ENCODE assay signal across 10 mouse cellular contexts in the genomic region with DNA sequence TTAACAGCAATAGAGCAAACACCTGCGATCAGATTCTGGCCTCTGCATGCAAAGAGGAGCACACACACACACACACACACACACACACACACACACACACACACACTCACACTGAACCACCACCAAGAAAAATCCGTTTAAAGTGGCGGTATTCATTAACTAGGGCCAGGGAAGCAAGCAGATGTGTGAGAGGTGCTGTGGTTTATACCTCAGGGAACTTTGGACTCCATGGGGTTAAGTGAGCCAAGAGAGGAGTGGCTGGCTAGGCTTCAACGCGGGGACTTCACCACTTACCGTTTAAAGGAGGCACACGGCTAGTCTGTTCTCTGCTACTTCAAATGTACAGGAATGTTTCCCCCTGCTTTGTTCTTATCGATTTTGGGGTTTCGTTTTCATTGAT. TPM values are rescaled to one million over a fixed set of nuclear protein-coding genes. Genes with fewer than 3 reads are reported as not detected.
DNase-seq lines count a peak whose midpoint lies in the region; ATAC-seq and TF ChIP-seq lines count a peak whose summit lies in the region.
"Had no signal": no experiment of that assay in that cellular context is flagged by ENCODE, and none has a peak within 500 bp of the region (broad histone marks: within the 10 kb centered on the region; RNA-seq: fewer than 3 reads in every experiment).

No protein-coding gene starts in this region.

- peaks cover 29% of the 10 kb centered on the region for H3K4me1 ChIP-seq in heart, embryonic 12.5 days (replicated peaks)
- H3K4me1 ChIP-seq in intestine, postnatal 0 days (replicated peaks; ENCODE audit: control insufficient read depth, insufficient read depth, low read length): peaks cover 9% of the 10 kb centered on the region; the same call in 1 of the 2 replicates
- peaks cover 18% of the 10 kb centered on the region; the same call in 1 of the 2 replicates for H3K4me1 ChIP-seq in stomach, embryonic 14.5 days (ENCODE audit: control insufficient read depth, insufficient read depth, low read length)

- H3K27ac ChIP-seq in heart, embryonic 12.5 days (ENCODE audit: poor library complexity, severe bottlenecking): peak overlapping the region; percentile 34; the same call in 1 of the 2 replicates
- H3K27ac ChIP-seq in intestine, postnatal 0 days (ENCODE audit: low read depth, low read length): peak overlapping the region; percentile 71
- peak overlapping the region; percentile 66; the same call in 1 of the 2 replicates for H3K27ac ChIP-seq in stomach, embryonic 14.5 days (ENCODE audit: low read length)

- no peak for ATAC-seq in heart, embryonic 12.5 days (ENCODE audit: insufficient number of reproducible peaks, low FRiP score)
- peak; percentile 81 for ATAC-seq in intestine, postnatal 0 days
- peak; percentile 21; the same call in 1 of the 2 replicates for ATAC-seq in stomach, embryonic 14.5 days (ENCODE audit: insufficient number of reproducible peaks, insufficient read depth, low FRiP score, low read depth)

- 22% methylated on average over 9 of the region's 9 CpGs for WGBS in heart, embryonic 12.5 days
- 9% methylated on average over 9 of the region's 9 CpGs for WGBS in intestine, postnatal 0 days
- 11% methylated on average over 9 of the region's 9 CpGs for WGBS in stomach, embryonic 14.5 days

- no peaks in the 10 kb centered on the region for H3K27me3 ChIP-seq in heart, embryonic 12.5 days (replicated peaks)
- H3K27me3 ChIP-seq in intestine, postnatal 0 days (replicated peaks; ENCODE audit: control insufficient read depth, insufficient read depth, low read length): no peaks in the 10 kb centered on the region
- no peaks in the 10 kb centered on the region for H3K27me3 ChIP-seq in stomach, embryonic 14.5 days (ENCODE audit: control insufficient read depth, insufficient read depth, low read length)

- H3K4me2 ChIP-seq in heart, embryonic 12.5 days: peak overlapping the region; percentile 34; the same call in 1 of the 2 replicates
- H3K4me2 ChIP-seq in intestine, postnatal 0 days (replicated peaks; ENCODE audit: low read depth): peak overlapping the region; percentile 49
- H3K4me2 ChIP-seq in stomach, embryonic 14.5 days (replicated peaks; ENCODE audit: low read depth, low read length): peak overlapping the region; percentile 26

- H3K9me3 ChIP-seq in heart, embryonic 12.5 days (replicated peaks): no peaks in the 10 kb centered on the region
- no peaks in the 10 kb centered on the region for H3K9me3 ChIP-seq in intestine, postnatal 0 days (ENCODE audit: control insufficient read depth)
- no peaks in the 10 kb centered on the region for H3K9me3 ChIP-seq in stomach, embryonic 14.5 days (ENCODE audit: control insufficient read depth, low read depth, low read length)
- H3K9me3 ChIP-seq: G1E had no signal

- no peaks in the 10 kb centered on the region for H3K36me3 ChIP-seq in heart, embryonic 12.5 days
- H3K36me3 ChIP-seq in intestine, postnatal 0 days (ENCODE audit: control insufficient read depth, insufficient read depth): no peaks in the 10 kb centered on the region
- no peaks in the 10 kb centered on the region for H3K36me3 ChIP-seq in stomach, embryonic 14.5 days (ENCODE audit: control insufficient read depth, insufficient read depth, low read length)
- H3K36me3 ChIP-seq: G1E had no signal

- no peak for DNase-seq in heart, adult 8-10 months (ENCODE audit: low spot score)
- peak; percentile 30 for DNase-seq in liver
- no peak for DNase-seq in neural tube, embryonic 10.5 days (ENCODE audit: extremely low spot score, low spot score)
- DNase-seq in testis, postnatal 10 days (ENCODE audit: low spot score): no peak
- no peak for DNase-seq in frontal cortex, postnatal 14 days (ENCODE audit: low spot score in 2 of 2)
- DNase-seq: layer of hippocampus, postnatal 36 days had no signal

- no peak for TF ChIP-seq CTCF in intestine, postnatal 0 days (IDR thresholded peaks at IDR 0.05; ENCODE audit: low read depth)

- no peak overlapping the region for H3K4me3 ChIP-seq in heart, embryonic 12.5 days
- H3K4me3 ChIP-seq in intestine, postnatal 0 days (ENCODE audit: low read depth, low read length): no peak overlapping the region
- H3K4me3 ChIP-seq in stomach, embryonic 14.5 days (ENCODE audit: low read depth, low read length): no peak overlapping the region

- H3K9ac ChIP-seq in heart, embryonic 12.5 days: no peak overlapping the region
- no peak overlapping the region for H3K9ac ChIP-seq in intestine, postnatal 0 days (ENCODE audit: low read depth, low read length)
- H3K9ac ChIP-seq in stomach, embryonic 14.5 days (replicated peaks; ENCODE audit: low read depth, low read length): no peak overlapping the region

RNA-seq across cellular contexts. Expression of a gene that starts 4.1 kb away (rescaled TPM):
- 53.1 and 55.6 TPM in 2 replicates for polyA plus RNA-seq in heart, embryonic 12.5 days (2016; fragmentation: Nextera tagmentation; extraction: Ambion mirVana)
- 10 to 100 TPM; 43.7 to 47.3 (median 46.3) TPM for total RNA-seq in heart, adult 8-10 months (2022)
- polyA plus RNA-seq in intestine, postnatal 0 days (2015; fragmentation: Nextera tagmentation; extraction: Ambion mirVana): 12.6 and 12.9 TPM in 2 replicates
- polyA plus RNA-seq in stomach, embryonic 14.5 days (2014; fragmentation: Nextera tagmentation; extraction: Ambion mirVana): 42.0 and 44.6 TPM in 2 replicates

RNA-seq across cellular contexts. Expression of a gene that starts 12.4 kb away (rescaled TPM):
- 9.4 and 10.2 TPM in 2 replicates for polyA plus RNA-seq in heart, embryonic 12.5 days (2016; fragmentation: Nextera tagmentation; extraction: Ambion mirVana)
- 1 to 10 TPM; 1.3 to 2.1 (median 2.0) TPM for total RNA-seq in heart, adult 8-10 months (2022)
- polyA plus RNA-seq in intestine, postnatal 0 days (2015; fragmentation: Nextera tagmentation; extraction: Ambion mirVana): 11.8 and 13.4 TPM in 2 replicates
- polyA plus RNA-seq in stomach, embryonic 14.5 days (2014; fragmentation: Nextera tagmentation; extraction: Ambion mirVana): 8.0 and 10.1 TPM in 2 replicates

RNA-seq across cellular contexts. Expression of a gene that starts 31.6 kb away (rescaled TPM):
- polyA plus RNA-seq in heart, embryonic 12.5 days (2016; fragmentation: Nextera tagmentation; extraction: Ambion mirVana): 46.3 and 47.0 TPM in 2 replicates
- total RNA-seq in heart, adult 8-10 months (2022): 10 to 100 TPM; 11.5 to 13.2 (median 12.4) TPM
- polyA plus RNA-seq in intestine, postnatal 0 days (2015; fragmentation: Nextera tagmentation; extraction: Ambion mirVana): 23.8 and 24.8 TPM in 2 replicates
- polyA plus RNA-seq in stomach, embryonic 14.5 days (2014; fragmentation: Nextera tagmentation; extraction: Ambion mirVana): 75.3 and 76.2 TPM in 2 replicates

RNA-seq across cellular contexts. Expression of a gene that starts 38.3 kb away (rescaled TPM):
- 106 and 107 TPM in 2 replicates for polyA plus RNA-seq in heart, embryonic 12.5 days (2016; fragmentation: Nextera tagmentation; extraction: Ambion mirVana)
- 10 to 100 TPM; 54.4 to 62.6 (median 60.3) TPM for total RNA-seq in heart, adult 8-10 months (2022)
- 31.3 and 32.2 TPM in 2 replicates for polyA plus RNA-seq in intestine, postnatal 0 days (2015; fragmentation: Nextera tagmentation; extraction: Ambion mirVana)
- polyA plus RNA-seq in stomach, embryonic 14.5 days (2014; fragmentation: Nextera tagmentation; extraction: Ambion mirVana): 111 and 120 TPM in 2 replicates

RNA-seq across cellular contexts. Expression of a gene that starts 51.4 kb away (rescaled TPM):
- polyA plus RNA-seq in heart, embryonic 12.5 days (2016; fragmentation: Nextera tagmentation; extraction: Ambion mirVana): 10.1 and 10.6 TPM in 2 replicates
- total RNA-seq in heart, adult 8-10 months (2022): 10 to 100 TPM in 2 of 4 experiments, 1 to 10 TPM in 2; 7.7 to 10.4 (median 9.7) TPM
- polyA plus RNA-seq in intestine, postnatal 0 days (2015; fragmentation: Nextera tagmentation; extraction: Ambion mirVana): 10.4 and 11.0 TPM in 2 replicates
- 8.1 and 8.5 TPM in 2 replicates for polyA plus RNA-seq in stomach, embryonic 14.5 days (2014; fragmentation: Nextera tagmentation; extraction: Ambion mirVana)
